Mouse (Mus musculus): Measurements from ENCODE around the gene Ncln. TPM values are rescaled to one million over a fixed set of nuclear protein-coding genes. Genes with fewer than 3 reads are reported as not detected.

Ncln gene
- polyA plus RNA-seq, 1 experiment = 122 TPM

GRCm38 (mm10) chr10:81492606-81493240 lies 3.5 kb downstream of the Ncln start:
- TF ChIP-seq MAX (IDR thresholded peaks at IDR 0.05) (no peak), MYOG (IDR thresholded peaks at IDR 0.05; ENCODE audit: control insufficient read depth, extremely low read depth, insufficient read length) (no peak), MYOD1 (IDR thresholded peaks at IDR 0.05; ENCODE audit: control insufficient read depth, insufficient read length, low read depth) (no peak), CEBPB (IDR thresholded peaks at IDR 0.05; ENCODE audit: low read depth) (no peak), USF1 (IDR thresholded peaks at IDR 0.05; ENCODE audit: low read depth) (no peak), CTCF (IDR thresholded peaks at IDR 0.05; ENCODE audit: control insufficient read depth, insufficient read depth, insufficient read length) (no peak), FOSL1 (IDR thresholded peaks at IDR 0.05; ENCODE audit: insufficient read depth, low read length, poor library complexity, severe bottlenecking) (no peak)
- Histone ChIP-seq H3K79me3 (ENCODE audit: low read depth) (peaks cover 28% of the 10 kb centered on the region), H3K27me3 (ENCODE audit: control insufficient read depth, insufficient read depth, insufficient read length) (no peaks in the 10 kb centered on the region), H3K36me3 (ENCODE audit: control insufficient read depth, insufficient read depth) (peaks cover 54% of the 10 kb centered on the region), H3K79me2 (ENCODE audit: control insufficient read depth, insufficient read depth) (peaks cover 32% of the 10 kb centered on the region), H3ac (ENCODE audit: control insufficient read depth, insufficient read length, low read depth) (no peak overlapping the region), H3K4me3 (ENCODE audit: insufficient read depth, poor library complexity, severe bottlenecking) (no peak overlapping the region)

- Histone ChIP-seq H3K36me3 (ENCODE audit: control insufficient read depth, insufficient read depth) (peaks cover 65% of the 10 kb centered on the region), H3K4me3 (ENCODE audit: insufficient read depth, poor library complexity, severe bottlenecking) (no peak overlapping the region), H3K79me2 (ENCODE audit: control insufficient read depth, insufficient read depth) (peaks cover 31% of the 10 kb centered on the region), H3ac (ENCODE audit: control insufficient read depth, insufficient read length, low read depth) (no peak overlapping the region), H3K79me3 (ENCODE audit: low read depth) (peaks cover 28% of the 10 kb centered on the region), H3K27me3 (ENCODE audit: control insufficient read depth, insufficient read depth, insufficient read length) (no peaks in the 10 kb centered on the region)
- TF ChIP-seq MYOG (IDR thresholded peaks at IDR 0.05; ENCODE audit: control insufficient read depth, extremely low read depth, insufficient read length) (no peak), CTCF (IDR thresholded peaks at IDR 0.05; ENCODE audit: control insufficient read depth, insufficient read depth, insufficient read length) (no peak), FOSL1 (IDR thresholded peaks at IDR 0.05; ENCODE audit: insufficient read depth, low read length, poor library complexity, severe bottlenecking) (no peak), USF1 (IDR thresholded peaks at IDR 0.05; ENCODE audit: low read depth) (no peak), CEBPB (IDR thresholded peaks at IDR 0.05; ENCODE audit: low read depth) (no peak), MYOD1 (IDR thresholded peaks at IDR 0.05; ENCODE audit: control insufficient read depth, insufficient read length, low read depth) (no peak), MAX (IDR thresholded peaks at IDR 0.05) (no peak)
Observed at GRCm38 (mm10) chr10:81491018-81491417, 5.2 kb downstream of the Ncln start.

DNA sequence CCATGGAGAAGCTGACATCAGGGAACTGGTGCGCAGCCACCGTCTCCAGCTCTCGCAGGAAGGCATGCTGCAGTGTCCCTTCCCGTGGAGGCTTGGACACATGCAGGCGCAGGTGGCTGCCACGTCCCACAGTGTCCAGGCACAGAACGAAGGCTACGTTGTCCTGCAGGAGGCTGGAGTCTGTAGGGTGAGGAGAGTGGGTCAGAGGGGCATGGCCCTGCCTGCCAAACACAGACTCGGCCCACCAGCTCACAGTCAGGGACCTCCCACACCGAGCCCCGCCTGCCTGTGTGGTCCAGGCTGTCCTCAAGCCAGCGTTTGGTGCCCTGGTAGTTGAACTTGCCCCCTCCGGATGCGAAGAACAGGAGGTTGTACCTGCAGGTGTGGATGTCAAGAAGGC lies 6.3 kb downstream of the Ncln start:
- Histone ChIP-seq H3K79me2 (ENCODE audit: control insufficient read depth, insufficient read depth) (peaks cover 20% of the 10 kb centered on the region), H3K36me3 (ENCODE audit: control insufficient read depth, insufficient read depth) (peaks cover 65% of the 10 kb centered on the region)
- no peak for TF ChIP-seq MYOG (IDR thresholded peaks at IDR 0.05; ENCODE audit: control insufficient read depth, extremely low read depth, insufficient read length)
- TF ChIP-seq CEBPB (IDR thresholded peaks at IDR 0.05; ENCODE audit: low read depth) = no peak
- TF ChIP-seq MYOD1 (IDR thresholded peaks at IDR 0.05; ENCODE audit: control insufficient read depth, insufficient read length, low read depth) = no peak
- TF ChIP-seq FOSL1 (IDR thresholded peaks at IDR 0.05; ENCODE audit: insufficient read depth, low read length, poor library complexity, severe bottlenecking) = no peak
- TF ChIP-seq MAX (IDR thresholded peaks at IDR 0.05) = no peak
- TF ChIP-seq CTCF (IDR thresholded peaks at IDR 0.05; ENCODE audit: control insufficient read depth, insufficient read depth, insufficient read length) = no peak
- TF ChIP-seq USF1 (IDR thresholded peaks at IDR 0.05; ENCODE audit: low read depth) = no peak

DNA sequence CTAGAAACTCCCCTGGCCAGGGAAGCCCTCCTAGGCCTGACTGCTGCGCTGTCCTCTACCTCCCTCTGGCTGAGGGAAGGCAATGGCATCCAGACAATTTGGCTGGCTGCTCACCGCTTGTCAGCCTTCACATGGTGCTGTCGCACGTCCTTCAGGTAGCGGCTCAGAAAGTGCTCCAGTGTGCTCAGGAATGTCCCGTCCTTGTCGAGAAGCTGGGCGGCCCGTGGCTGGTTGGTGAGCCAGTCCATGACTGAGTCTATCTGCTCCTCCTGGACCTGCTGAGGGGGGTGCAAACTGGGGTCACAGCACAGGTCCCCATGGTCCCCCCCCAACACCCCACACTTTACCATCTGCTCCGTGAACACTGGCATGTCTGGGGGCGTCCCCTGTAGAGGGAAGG lies 8.1 kb downstream of the Ncln start:
- Histone ChIP-seq H3K79me3 (ENCODE audit: low read depth) (peaks cover 1% of the 10 kb centered on the region), H3K36me3 (ENCODE audit: control insufficient read depth, insufficient read depth) (peaks cover 61% of the 10 kb centered on the region), H3K79me2 (ENCODE audit: control insufficient read depth, insufficient read depth) (peaks cover 2% of the 10 kb centered on the region), H3K4me3 (ENCODE audit: insufficient read depth, poor library complexity, severe bottlenecking) (no peak overlapping the region), H3K27me3 (ENCODE audit: control insufficient read depth, insufficient read depth, insufficient read length) (no peaks in the 10 kb centered on the region), H3ac (ENCODE audit: control insufficient read depth, insufficient read length, low read depth) (no peak overlapping the region)
- TF ChIP-seq USF1 (IDR thresholded peaks at IDR 0.05; ENCODE audit: low read depth) = no peak
- no peak for TF ChIP-seq MYOD1 (IDR thresholded peaks at IDR 0.05; ENCODE audit: control insufficient read depth, insufficient read length, low read depth)
- no peak for TF ChIP-seq CEBPB (IDR thresholded peaks at IDR 0.05; ENCODE audit: low read depth)
- no peak for TF ChIP-seq MAX (IDR thresholded peaks at IDR 0.05)
- no peak for TF ChIP-seq MYOG (IDR thresholded peaks at IDR 0.05; ENCODE audit: control insufficient read depth, extremely low read depth, insufficient read length)
- no peak for TF ChIP-seq CTCF (IDR thresholded peaks at IDR 0.05; ENCODE audit: control insufficient read depth, insufficient read depth, insufficient read length)
- no peak for TF ChIP-seq FOSL1 (IDR thresholded peaks at IDR 0.05; ENCODE audit: insufficient read depth, low read length, poor library complexity, severe bottlenecking)

More for the DNA sequence above, 6.3 kb downstream of the Ncln start:
- no peak overlapping the region for H3K4me3 ChIP-seq (ENCODE audit: insufficient read depth, poor library complexity, severe bottlenecking)
- H3ac ChIP-seq (ENCODE audit: control insufficient read depth, insufficient read length, low read depth) = no peak overlapping the region
- H3K79me3 ChIP-seq (ENCODE audit: low read depth) = peaks cover 18% of the 10 kb centered on the region
- H3K27me3 ChIP-seq (ENCODE audit: control insufficient read depth, insufficient read depth, insufficient read length) = no peaks in the 10 kb centered on the region

DNA sequence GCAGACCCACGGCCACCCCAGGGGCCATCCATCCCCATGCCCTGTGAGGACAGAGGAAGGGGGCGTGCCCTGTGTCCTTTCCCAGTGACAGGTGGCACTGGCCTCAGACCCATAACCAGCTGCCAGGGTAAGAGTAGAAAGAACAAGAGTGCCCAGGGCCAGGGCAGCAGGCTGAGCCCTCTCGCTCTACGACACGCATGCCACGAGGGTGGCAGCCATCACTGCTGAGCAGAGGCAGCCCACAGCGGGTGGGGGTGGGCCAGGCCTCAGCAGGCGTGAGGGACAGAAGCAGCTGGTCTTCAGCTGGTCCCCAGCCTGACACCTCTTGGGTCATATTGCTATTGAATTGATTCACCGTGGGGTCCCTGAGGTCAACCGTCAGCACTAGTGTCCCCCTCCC lies 9.7 kb downstream of the Ncln start:
- no peak overlapping the region for H3K4me3 ChIP-seq (ENCODE audit: insufficient read depth, poor library complexity, severe bottlenecking)
- no peak for TF ChIP-seq CTCF (IDR thresholded peaks at IDR 0.05; ENCODE audit: control insufficient read depth, insufficient read depth, insufficient read length)
- no peak for TF ChIP-seq CEBPB (IDR thresholded peaks at IDR 0.05; ENCODE audit: low read depth)
- TF ChIP-seq MAX (IDR thresholded peaks at IDR 0.05) = no peak
- TF ChIP-seq USF1 (IDR thresholded peaks at IDR 0.05; ENCODE audit: low read depth) = no peak
- no peak for TF ChIP-seq FOSL1 (IDR thresholded peaks at IDR 0.05; ENCODE audit: insufficient read depth, low read length, poor library complexity, severe bottlenecking)
- peak; percentile 26 for TF ChIP-seq MYOD1 (IDR thresholded peaks at IDR 0.05; ENCODE audit: control insufficient read depth, insufficient read length, low read depth)
- no peak for TF ChIP-seq MYOG (IDR thresholded peaks at IDR 0.05; ENCODE audit: control insufficient read depth, extremely low read depth, insufficient read length)
- H3K27me3 ChIP-seq (ENCODE audit: control insufficient read depth, insufficient read depth, insufficient read length) = peaks cover 9% of the 10 kb centered on the region
- H3K36me3 ChIP-seq (ENCODE audit: control insufficient read depth, insufficient read depth) = peaks cover 48% of the 10 kb centered on the region
- no peak overlapping the region for H3ac ChIP-seq (ENCODE audit: control insufficient read depth, insufficient read length, low read depth)
- no peaks in the 10 kb centered on the region for H3K79me3 ChIP-seq (ENCODE audit: low read depth)
- H3K79me2 ChIP-seq (ENCODE audit: control insufficient read depth, insufficient read depth) = no peaks in the 10 kb centered on the region
